Mouse (Mus musculus) midbrain, embryonic 15.5 days (tissue): Measurements from ENCODE around the gene Ninj2. TPM values are rescaled to one million over a fixed set of nuclear protein-coding genes. Genes with fewer than 3 reads are reported as not detected.

Source experiments
- ATAC-seq: fragments of 200-750 bp; cut with Nextera tagmentation; replicated peaks from 2 replicates; pipeline ENCODE4 v1.8.0; 2017; ENCODE audit warnings: moderate TSS enrichment
- H3K27ac ChIP-seq: fragments of 300-500 bp; sonication (generic); 2 replicates; pipeline ENCODE4 v1.5.1; 2015; ENCODE audit warnings: mild to moderate bottlenecking, inconsistent platforms
- H3K27me3 ChIP-seq: fragments of 300-500 bp; sonication (generic); replicated peaks from 2 replicates; pipeline ENCODE4 v1.6.1; 2015; ENCODE audit warnings: inconsistent platforms
- H3K36me3 ChIP-seq: fragments of 300-500 bp; sonication (generic); replicated peaks from 2 replicates; pipeline ENCODE4 v1.6.1; 2015; ENCODE audit warnings: inconsistent platforms
- H3K4me1 ChIP-seq: fragments of 300-500 bp; sonication (generic); 2 replicates; pipeline ENCODE4 v1.6.1; 2015; ENCODE audit warnings: inconsistent platforms
- H3K4me2 ChIP-seq: fragments of 300-500 bp; sonication (generic); 2 replicates; pipeline ENCODE4 v1.6.1; 2015; ENCODE audit warnings: inconsistent platforms, mild to moderate bottlenecking, moderate library complexity
- H3K4me3 ChIP-seq: fragments of 300-500 bp; sonication (generic); 2 replicates; pipeline ENCODE4 v1.5.1; 2015; ENCODE audit warnings: mild to moderate bottlenecking, inconsistent platforms
- H3K9ac ChIP-seq: fragments of 300-500 bp; sonication (generic); 2 replicates; pipeline ENCODE4 v1.6.1; 2015; ENCODE audit warnings: mild to moderate bottlenecking, inconsistent platforms
- H3K9me3 ChIP-seq: fragments of 300-500 bp; sonication (generic); 2 replicates; pipeline ENCODE4 v1.6.1; 2016; ENCODE audit warnings: inconsistent platforms
- WGBS: fragments of 180-500 bp; shearing (Covaris S2); methylation state at CpG from one replicate; pipeline ENCODE4 v1.1.7; 2015; ENCODE audit warnings: mixed read lengths; 5-methylcytosine and 5-hydroxymethylcytosine counted together
- polyA plus RNA-seq: library from polyadenylated mRNA; unstranded; fragments of >200 nt; fragmentation: Nextera tagmentation; extraction: Ambion mirVana; gene quantifications from 2 replicates; pipeline ENCODE4 v1.2.1, GENCODE M21; 2015

The Ninj2 gene
- polyA plus RNA-seq = not detected in 2 replicates

GRCm38 (mm10) chr6:120093100-120093499 is at the start of gene Ninj2:
Gene Ninj2 (plus strand): TSS chr6:120093350.
- H3K4me2 ChIP-seq = no peak within 1 kb of the TSS
- no peaks in the 10 kb centered on the region for H3K27me3 ChIP-seq
- WGBS = 63% methylated on average over 11 of the region's 11 CpGs
- no peak within 1 kb of the TSS for H3K4me3 ChIP-seq
- no peak within 1 kb of the TSS for H3K9ac ChIP-seq
- H3K27ac ChIP-seq = no peak within 1 kb of the TSS
- H3K36me3 ChIP-seq = no peaks in the 10 kb centered on the region
- no peak for ATAC-seq
- no peaks in the 10 kb centered on the region for H3K4me1 ChIP-seq
- H3K9me3 ChIP-seq = no peaks in the 10 kb centered on the region

DNA sequence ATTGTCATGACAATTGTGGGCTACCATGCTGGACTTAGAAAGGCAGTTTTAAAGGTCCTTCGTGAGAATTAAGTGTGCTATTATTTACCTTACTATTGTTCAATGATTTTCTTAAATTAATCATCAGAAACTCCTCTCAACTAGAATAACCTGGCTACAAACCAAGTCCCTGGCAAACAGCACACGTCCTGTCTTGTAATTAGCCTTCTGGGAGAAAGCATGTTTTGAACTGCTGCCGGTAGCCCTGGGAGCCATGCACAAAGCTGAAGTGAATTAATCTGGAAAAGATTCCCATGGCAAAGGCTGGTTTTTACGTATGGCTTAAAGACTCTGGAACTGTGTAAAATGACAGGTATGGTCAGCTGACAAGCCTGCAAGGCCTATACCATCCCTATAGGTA is 47.7 kb upstream of the Ninj2 start:
- Histone ChIP-seq H3K36me3 (no peaks in the 10 kb centered on the region), H3K9me3 (no peaks in the 10 kb centered on the region), H3K9ac (no peak overlapping the region), H3K4me3 (no peak overlapping the region), H3K4me2 (no peak overlapping the region), H3K4me1 (no peaks in the 10 kb centered on the region), H3K27me3 (no peaks in the 10 kb centered on the region), H3K27ac (no peak overlapping the region)
- WGBS = 69% methylated on average over 4 of the region's 4 CpGs
- no peak for ATAC-seq

DNA sequence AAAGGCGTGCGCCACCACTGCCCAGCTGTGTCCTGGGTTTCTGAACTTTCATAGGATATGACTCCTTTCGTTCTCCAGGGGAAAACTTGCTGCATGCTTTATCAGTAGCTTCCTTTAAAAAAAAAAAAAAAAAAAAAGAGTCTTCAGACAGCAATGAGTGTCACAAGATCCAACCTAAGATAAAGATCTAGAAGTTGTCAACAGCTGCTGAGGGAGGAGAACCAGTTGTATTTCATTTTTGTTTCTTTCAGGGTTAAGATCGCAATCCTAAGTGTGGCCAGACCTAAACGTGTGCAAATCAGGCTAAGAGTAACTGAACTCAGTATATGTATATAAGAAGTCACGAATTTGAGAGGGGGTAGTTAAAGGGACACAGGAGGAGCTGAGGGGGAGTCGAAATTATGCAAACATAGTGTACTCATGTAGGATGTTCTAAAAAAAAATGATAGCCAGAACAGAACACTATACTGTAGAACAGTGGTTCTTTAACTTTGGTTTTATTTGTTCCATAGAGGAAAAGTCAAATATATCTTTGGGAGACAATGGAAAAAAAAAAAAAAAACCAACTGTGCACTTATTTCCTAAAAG is 45.4 kb upstream of the Ninj2 start:
- H3K4me3 ChIP-seq = no peak overlapping the region
- no peak for ATAC-seq
- H3K4me2 ChIP-seq = no peak overlapping the region
- 85% methylated on average over 7 of the region's 7 CpGs for WGBS
- H3K36me3 ChIP-seq = no peaks in the 10 kb centered on the region
- H3K9me3 ChIP-seq = no peaks in the 10 kb centered on the region
- no peaks in the 10 kb centered on the region for H3K27me3 ChIP-seq
- H3K27ac ChIP-seq = no peak overlapping the region
- H3K4me1 ChIP-seq = no peaks in the 10 kb centered on the region
- H3K9ac ChIP-seq = no peak overlapping the region

DNA sequence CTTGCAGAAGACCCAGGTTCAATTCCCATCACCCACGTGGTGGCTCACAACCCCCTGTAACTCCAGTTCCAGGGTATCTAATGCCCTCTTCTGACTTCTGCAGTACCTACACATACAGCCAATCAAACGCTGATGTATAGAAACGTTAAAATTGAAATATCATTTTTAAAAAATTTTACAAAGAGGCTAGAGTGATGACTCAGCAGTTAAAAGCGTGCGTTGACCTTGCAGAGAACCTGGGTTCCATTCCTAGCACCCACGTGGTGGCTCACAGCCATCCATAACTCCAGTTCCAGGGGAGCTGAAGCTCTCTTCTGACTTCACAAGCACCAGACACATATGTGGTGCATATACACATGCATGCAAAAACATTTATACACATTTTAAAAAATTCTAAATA is 38.7 kb upstream of the Ninj2 start:
- no peaks in the 10 kb centered on the region for H3K9me3 ChIP-seq
- WGBS = 85% methylated on average over 6 of the region's 6 CpGs
- H3K4me2 ChIP-seq = no peak overlapping the region
- no peaks in the 10 kb centered on the region for H3K36me3 ChIP-seq
- no peak overlapping the region for H3K27ac ChIP-seq
- H3K4me3 ChIP-seq = no peak overlapping the region
- ATAC-seq = no peak
- H3K4me1 ChIP-seq = no peaks in the 10 kb centered on the region
- no peak overlapping the region for H3K9ac ChIP-seq
- H3K27me3 ChIP-seq = no peaks in the 10 kb centered on the region

DNA sequence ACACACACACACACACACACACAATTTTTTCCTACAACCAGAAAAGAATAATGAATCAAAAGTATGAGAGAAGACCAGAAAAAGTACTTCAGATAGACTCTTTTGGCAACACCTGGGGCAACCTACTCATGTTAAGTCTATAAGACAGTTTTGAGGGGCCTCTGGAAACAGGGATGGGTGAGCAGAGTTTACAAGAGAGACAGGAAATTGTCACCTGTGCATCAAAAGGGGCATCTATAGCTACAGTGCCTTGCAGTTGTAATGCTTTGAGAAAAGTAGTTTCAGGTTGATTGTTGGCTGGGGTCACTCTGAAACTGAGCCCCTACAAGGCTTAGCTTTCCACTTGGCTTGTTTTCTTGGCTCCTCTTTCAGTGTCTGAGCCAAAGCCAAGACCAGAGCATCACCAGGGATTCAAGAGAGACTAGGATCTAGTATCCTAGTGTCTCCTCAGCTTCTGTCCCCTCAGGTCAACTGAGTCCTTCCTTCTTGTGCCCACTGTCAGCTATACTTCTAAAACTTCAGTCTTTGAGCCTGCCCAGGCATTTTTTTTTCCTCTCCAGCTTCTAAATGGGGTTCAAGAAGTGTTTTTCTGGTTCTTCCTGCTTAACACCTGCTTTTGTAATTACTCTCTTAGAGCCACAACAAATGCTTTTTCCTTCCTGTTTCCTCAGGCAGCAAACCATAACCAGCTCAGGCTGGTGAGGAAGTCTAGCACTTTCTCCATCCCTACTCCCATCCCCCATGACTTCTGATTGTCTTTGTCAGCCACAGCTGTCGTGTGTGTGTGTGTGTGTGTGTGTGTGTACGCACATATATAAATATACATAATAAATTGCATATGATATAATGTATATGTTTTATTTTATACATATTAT is 37.2 kb upstream of the Ninj2 start:
- WGBS = 82% methylated on average over 2 of the region's 2 CpGs
- Histone ChIP-seq H3K9ac (no peak overlapping the region), H3K4me3 (no peak overlapping the region), H3K27ac (no peak overlapping the region), H3K36me3 (no peaks in the 10 kb centered on the region), H3K9me3 (no peaks in the 10 kb centered on the region), H3K4me2 (no peak overlapping the region), H3K27me3 (no peaks in the 10 kb centered on the region), H3K4me1 (no peaks in the 10 kb centered on the region)
- ATAC-seq = no peak

DNA sequence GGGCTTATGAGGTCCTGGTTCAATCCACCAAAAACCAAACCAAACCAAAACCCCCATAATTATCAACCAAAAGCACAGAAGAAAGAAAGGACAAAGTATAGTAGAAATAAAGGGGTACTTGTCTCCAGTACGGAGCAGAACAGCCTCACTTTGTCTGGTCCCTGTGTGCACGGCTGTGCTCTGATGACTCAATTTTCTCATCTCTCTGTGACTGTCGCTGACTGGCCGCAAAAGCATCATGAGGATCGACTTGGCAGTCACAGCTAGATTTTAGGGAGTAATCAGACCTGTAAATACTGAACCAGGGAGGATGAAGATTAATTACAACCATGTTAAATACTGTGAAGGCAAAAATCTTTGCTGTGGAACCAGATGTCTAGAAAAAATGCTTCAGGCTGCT is 30.2 kb upstream of the Ninj2 start:
- Histone ChIP-seq H3K9ac (no peak overlapping the region), H3K27me3 (no peaks in the 10 kb centered on the region), H3K9me3 (no peaks in the 10 kb centered on the region), H3K4me2 (no peak overlapping the region), H3K4me3 (no peak overlapping the region), H3K4me1 (no peaks in the 10 kb centered on the region), H3K36me3 (no peaks in the 10 kb centered on the region), H3K27ac (no peak overlapping the region)
- no peak for ATAC-seq
- WGBS = 87% methylated on average over 5 of the region's 5 CpGs

DNA sequence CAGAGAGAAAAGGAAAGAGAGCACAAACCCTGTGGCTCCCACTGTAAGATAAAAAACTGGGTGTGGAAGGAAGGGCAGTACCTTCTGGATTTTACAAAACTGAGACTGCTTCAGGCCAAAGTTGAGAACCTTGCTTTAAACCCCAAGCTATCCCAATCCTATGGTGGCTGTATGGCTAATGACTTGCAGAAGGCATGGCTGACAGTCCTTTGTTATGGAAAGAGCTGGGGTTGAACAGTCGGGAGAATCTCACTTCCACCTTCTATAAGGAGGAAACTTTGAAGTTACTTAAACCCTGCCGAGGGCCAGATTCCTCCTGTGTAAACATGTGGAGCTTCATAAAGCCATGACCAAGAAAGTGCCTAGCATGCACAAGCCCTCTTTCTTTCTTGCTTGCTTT is 28.5 kb upstream of the Ninj2 start:
- Histone ChIP-seq H3K4me2 (no peak overlapping the region), H3K27ac (no peak overlapping the region), H3K9ac (no peak overlapping the region), H3K4me3 (no peak overlapping the region), H3K9me3 (no peaks in the 10 kb centered on the region), H3K36me3 (no peaks in the 10 kb centered on the region), H3K27me3 (no peaks in the 10 kb centered on the region), H3K4me1 (no peaks in the 10 kb centered on the region)
- no peak for ATAC-seq
- 48% methylated on average over 2 of the region's 2 CpGs for WGBS

DNA sequence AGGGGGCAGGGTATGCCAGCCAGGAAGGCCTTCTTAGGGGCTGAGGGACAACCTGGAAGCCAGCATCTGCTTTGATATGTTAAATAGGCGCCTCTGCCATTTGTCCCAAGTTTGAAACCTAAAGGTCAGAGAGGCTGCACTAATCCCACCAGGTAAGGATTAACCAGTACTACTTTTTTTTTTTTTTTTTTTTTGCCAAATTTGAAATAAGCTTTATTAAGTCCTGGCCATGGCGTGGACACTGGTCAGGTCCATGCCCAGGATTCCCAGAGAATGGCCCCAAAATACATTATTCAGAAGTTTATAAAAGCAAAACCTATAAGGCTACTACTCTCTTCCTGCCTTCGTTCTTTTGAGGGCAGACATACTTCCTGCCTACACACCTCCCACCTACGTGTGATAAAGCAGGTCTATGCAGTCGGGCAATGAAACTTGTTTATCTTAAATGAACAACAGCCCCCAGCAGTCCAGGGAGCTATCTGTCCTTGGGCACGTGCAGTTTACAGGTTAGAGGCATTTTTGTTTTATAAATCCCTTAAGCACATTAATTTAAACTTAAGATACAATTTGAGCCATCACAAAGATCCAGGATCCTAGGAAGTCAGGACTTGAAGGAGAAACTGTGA is 27.5 kb upstream of the Ninj2 start:
- Histone ChIP-seq H3K4me3 (no peak overlapping the region), H3K27me3 (no peaks in the 10 kb centered on the region), H3K9me3 (no peaks in the 10 kb centered on the region), H3K9ac (no peak overlapping the region), H3K4me1 (no peaks in the 10 kb centered on the region), H3K4me2 (no peak overlapping the region), H3K27ac (no peak overlapping the region), H3K36me3 (no peaks in the 10 kb centered on the region)
- whole genome bisulfite sequencing = 86% methylated on average over 6 of the region's 6 CpGs
- ATAC-seq = no peak

DNA sequence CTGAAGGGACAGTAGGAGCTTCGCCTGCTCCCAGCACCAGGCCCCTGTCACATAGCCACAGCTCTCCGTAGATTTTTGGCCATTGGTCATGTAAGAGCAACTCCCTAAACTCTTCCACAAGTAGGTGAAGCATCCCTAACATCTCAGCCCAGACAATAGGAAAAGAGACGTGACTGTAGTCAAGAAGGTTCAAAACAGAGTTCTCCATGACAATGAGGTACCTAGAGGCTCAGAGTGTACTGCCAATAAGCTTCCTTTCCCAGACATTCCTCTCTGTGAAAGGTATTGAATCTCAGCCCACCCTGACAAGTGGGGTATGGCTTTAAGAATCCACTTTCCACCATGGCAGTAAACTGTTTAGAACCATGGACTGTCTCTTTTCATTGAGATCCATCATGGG is 23.6 kb upstream of the Ninj2 start:
- 87% methylated on average over 3 of the region's 3 CpGs for WGBS
- H3K4me1 ChIP-seq = no peaks in the 10 kb centered on the region
- ATAC-seq = no peak
- H3K9ac ChIP-seq = no peak overlapping the region
- H3K36me3 ChIP-seq = no peaks in the 10 kb centered on the region
- H3K27me3 ChIP-seq = no peaks in the 10 kb centered on the region
- 0 out of 2 replicates have a peak, but pooled peaks cover 2% of the 10 kb centered on the region for H3K9me3 ChIP-seq
- no peak overlapping the region for H3K4me3 ChIP-seq
- no peak overlapping the region for H3K27ac ChIP-seq
- no peak overlapping the region for H3K4me2 ChIP-seq

GRCm38 (mm10) chr6:120072630-120073029 is 20.5 kb upstream of the Ninj2 start:
- 90% methylated on average over 2 of the region's 2 CpGs for WGBS
- no peaks in the 10 kb centered on the region for H3K4me1 ChIP-seq
- H3K9ac ChIP-seq = no peak overlapping the region
- no peak overlapping the region for H3K27ac ChIP-seq
- H3K36me3 ChIP-seq = no peaks in the 10 kb centered on the region
- no peaks in the 10 kb centered on the region for H3K27me3 ChIP-seq
- no peak overlapping the region for H3K4me3 ChIP-seq
- no peak for ATAC-seq
- 0 out of 2 replicates have a peak, but pooled peaks cover 2% of the 10 kb centered on the region for H3K9me3 ChIP-seq
- no peak overlapping the region for H3K4me2 ChIP-seq

DNA sequence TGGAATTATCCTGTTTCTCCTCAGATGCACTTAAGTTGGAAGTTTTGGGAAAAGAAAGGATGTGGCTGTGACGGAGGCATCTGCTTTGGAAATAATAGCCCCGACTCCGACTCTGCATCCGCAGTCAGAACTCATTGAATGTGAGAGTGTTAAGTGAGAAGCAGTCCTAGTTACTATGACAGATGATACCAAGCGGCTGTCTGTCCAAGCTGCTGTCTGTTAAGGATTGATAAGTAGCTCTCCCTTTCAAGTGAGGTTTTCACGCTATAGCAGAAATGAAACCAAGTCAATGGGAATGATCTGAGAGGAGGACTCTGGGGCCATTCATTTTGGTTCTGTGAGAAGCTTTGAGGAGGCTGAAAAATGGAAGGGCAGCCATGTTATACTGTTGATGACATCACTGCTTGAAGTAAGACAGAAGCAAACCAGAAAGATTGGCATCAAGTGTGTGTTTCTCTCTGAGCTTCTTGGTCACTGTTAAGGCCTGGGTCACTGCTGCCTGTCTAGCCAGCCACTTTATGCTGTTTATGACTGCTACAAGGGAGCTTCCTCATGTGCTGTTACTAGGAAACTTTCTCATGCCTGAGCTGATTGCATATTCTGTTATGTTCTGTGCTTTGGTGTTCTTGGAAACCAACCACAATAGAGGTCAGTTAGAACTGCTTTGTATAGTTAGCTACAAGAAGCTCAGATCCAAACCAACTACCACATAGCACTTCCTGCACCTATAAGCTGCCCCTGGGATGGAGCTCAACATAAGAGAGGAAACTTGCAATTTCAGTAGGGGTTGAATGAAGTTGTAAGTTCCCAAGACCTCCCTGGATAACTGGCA is 16.3 kb upstream of the Ninj2 start:
- WGBS = 87% methylated on average over 6 of the region's 6 CpGs
- no peak for ATAC-seq
- H3K36me3 ChIP-seq = no peaks in the 10 kb centered on the region
- H3K9ac ChIP-seq = no peak overlapping the region
- H3K27ac ChIP-seq = no peak overlapping the region
- H3K4me2 ChIP-seq = no peak overlapping the region
- H3K9me3 ChIP-seq = no peaks in the 10 kb centered on the region
- no peaks in the 10 kb centered on the region for H3K27me3 ChIP-seq
- H3K4me3 ChIP-seq = no peak overlapping the region
- H3K4me1 ChIP-seq = no peaks in the 10 kb centered on the region

GRCm38 (mm10) chr6:120079547-120079946 is 13.6 kb upstream of the Ninj2 start:
- no peaks in the 10 kb centered on the region for H3K9me3 ChIP-seq
- WGBS = 83% methylated on average over 10 of the region's 10 CpGs

More at GRCm38 (mm10) chr6:120079547-120079946, 13.6 kb upstream of the Ninj2 start:
- no peak overlapping the region for H3K27ac ChIP-seq
- ATAC-seq = no peak
- no peaks in the 10 kb centered on the region for H3K27me3 ChIP-seq
- no peak overlapping the region for H3K4me3 ChIP-seq
- no peak overlapping the region for H3K9ac ChIP-seq
- no peaks in the 10 kb centered on the region for H3K36me3 ChIP-seq
- no peaks in the 10 kb centered on the region for H3K4me1 ChIP-seq
- H3K4me2 ChIP-seq = no peak overlapping the region
